Comparison of ENCODE assay signal across 11 mouse cellular contexts in the genomic region with DNA sequence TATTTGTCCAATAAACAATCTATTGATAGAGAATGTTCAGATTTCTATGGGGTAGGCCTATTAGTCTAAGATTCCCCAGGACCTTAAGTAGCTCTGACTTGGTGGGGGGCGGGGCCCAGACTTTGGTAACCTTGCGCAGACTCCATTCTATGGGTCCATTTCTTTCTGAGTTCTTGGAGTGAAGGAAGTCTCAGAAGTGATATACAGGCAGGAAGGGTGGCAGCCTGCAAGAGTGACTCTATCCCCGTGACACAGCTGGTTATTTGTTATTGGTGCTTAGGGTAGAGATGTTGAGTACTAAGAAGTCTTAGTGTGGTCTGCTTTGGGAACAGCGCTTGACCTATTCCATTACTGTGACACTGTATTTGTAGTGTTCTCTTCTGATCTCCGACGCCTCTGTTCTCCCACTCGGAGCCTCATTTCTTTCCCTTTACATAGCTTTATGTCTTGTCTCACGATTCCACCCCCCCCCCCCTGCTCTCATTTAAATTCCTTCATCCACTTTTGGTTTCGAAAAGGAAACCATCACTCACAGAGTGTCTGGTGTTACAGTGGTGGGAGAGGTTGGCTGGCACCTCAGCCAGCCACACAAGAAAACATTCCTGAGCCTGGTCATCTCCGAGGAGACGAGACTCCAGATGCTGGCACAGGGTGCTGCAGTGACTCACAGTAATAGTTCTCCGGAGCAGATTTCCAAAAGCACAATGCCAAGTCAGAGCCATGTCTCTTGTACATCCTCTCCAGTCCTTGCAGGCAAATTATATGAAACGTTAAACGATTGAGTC.
A peak's percentile ranks its signal among the peaks of the same experiment; 100 is the strongest.
DNase-seq lines count a peak whose midpoint lies in the region; ATAC-seq and TF ChIP-seq lines count a peak whose summit lies in the region.
"Had no signal": no experiment of that assay in that cellular context is flagged by ENCODE, and none has a peak within 500 bp of the region (broad histone marks: within the 10 kb centered on the region; RNA-seq: fewer than 3 reads in every experiment).

No protein-coding gene starts in this region.

- POLR2A ChIA-PET in Patski (lab: Charles Lee): interaction anchor here (0.6 to 1.2 kb wide), 2 partner anchors 10 to 84 kb away, joined by 3 read pairs; no protein-coding TSS in a partner anchor

- no peak for TF ChIP-seq EP300 in lung, postnatal 0 days (IDR thresholded peaks at IDR 0.05)

- peak; percentile 47 for DNase-seq in kidney, adult 2 months
- DNase-seq in kidney, postnatal 4 days: no peak
- peak; percentile 42 to 51 for DNase-seq in B cell, adult 2 months
- peak; percentile 99 for DNase-seq in Patski (ENCODE audit: low read depth, low spot score)
- DNase-seq in lung, postnatal 0 days (ENCODE audit: low spot score): peak; percentile 42
- no peak for DNase-seq in cerebellum, adult 2 months
- no peak for DNase-seq in heart, adult 8-10 months (ENCODE audit: low spot score)
- no peak for DNase-seq in testis, postnatal 14 days (ENCODE audit: low spot score)
- DNase-seq: thymus, postnatal 14 days had no signal

- peak; percentile 89 for ATAC-seq in Patski
- ATAC-seq in lung, postnatal 0 days: peak; percentile 59

- no peaks in the 10 kb centered on the region for H3K36me3 ChIP-seq in kidney, adult 2 months (ENCODE audit: control insufficient read depth, insufficient read depth, low read length)
- no peaks in the 10 kb centered on the region for H3K36me3 ChIP-seq in lung, postnatal 0 days (ENCODE audit: insufficient read depth, low read length)
- H3K36me3 ChIP-seq: forebrain, embryonic 10.5 days; lung, embryonic 15.5 days had no signal

- 73% methylated on average over 14 of the region's 14 CpGs for WGBS in kidney, adult 2 months
- 75% methylated on average over 14 of the region's 14 CpGs for WGBS in lung, postnatal 0 days
- WGBS in cerebellum, adult 2 months: 45% methylated on average over 14 of the region's 14 CpGs

- no peak overlapping the region for H3K4me3 ChIP-seq in kidney, adult 2 months (ENCODE audit: insufficient read depth, low read depth, low read length)
- H3K4me3 ChIP-seq in lung, postnatal 0 days (ENCODE audit: low read depth, low read length): no peak overlapping the region
- no peak overlapping the region for H3K4me3 ChIP-seq in cerebellum, adult 2 months (replicated peaks; ENCODE audit: insufficient read depth, low read depth, low read length)
- H3K4me3 ChIP-seq: forebrain, embryonic 10.5 days; lung, embryonic 15.5 days had no signal

- H3K27me3 ChIP-seq in kidney, adult 2 months (replicated peaks; ENCODE audit: control insufficient read depth, insufficient read depth, low read length): no peaks in the 10 kb centered on the region
- H3K27me3 ChIP-seq in Patski: no peaks in the 10 kb centered on the region
- H3K27me3 ChIP-seq in lung, postnatal 0 days (replicated peaks; ENCODE audit: insufficient read depth, low read length): no peaks in the 10 kb centered on the region
- H3K27me3 ChIP-seq in cerebellum, adult 2 months (ENCODE audit: control insufficient read depth, insufficient read depth, low read length): no peaks in the 10 kb centered on the region
- H3K27me3 ChIP-seq: lung, embryonic 15.5 days had no signal

- no peak overlapping the region for H3K9ac ChIP-seq in lung, postnatal 0 days (replicated peaks; ENCODE audit: low read depth)
- H3K9ac ChIP-seq: lung, embryonic 15.5 days had no signal

- CTCF ChIA-PET in Patski (lab: Charles Lee): interaction anchor here (0.8 to 1.5 kb wide), 2 partner anchors 8 to 12 kb away, joined by 3 to 4 read pairs; no protein-coding TSS in a partner anchor

- no peak for TF ChIP-seq POLR2A in kidney, adult 2 months (IDR thresholded peaks at IDR 0.05; ENCODE audit: low read depth, low read length)
- no peak for TF ChIP-seq POLR2A in cerebellum, adult 2 months (IDR thresholded peaks at IDR 0.05; ENCODE audit: borderline replicate concordance, insufficient read depth, low read length)

- H3K4me2 ChIP-seq in lung, postnatal 0 days (replicated peaks; ENCODE audit: low read depth, low read length): no peak overlapping the region
- H3K4me2 ChIP-seq: lung, embryonic 15.5 days had no signal

- in situ Hi-C loops in Patski (cut with MboI; ENCODE audit: low pct_unique_long_range_greater_than_20kb): no loop called here

- no peaks in the 10 kb centered on the region for H3K4me1 ChIP-seq in kidney, adult 2 months (ENCODE audit: control insufficient read depth, insufficient read depth, low read length)
- no peaks in the 10 kb centered on the region for H3K4me1 ChIP-seq in lung, postnatal 0 days (ENCODE audit: insufficient read depth, low read depth, low read length)
- no peaks in the 10 kb centered on the region for H3K4me1 ChIP-seq in cerebellum, adult 2 months (ENCODE audit: control insufficient read depth, insufficient read depth, low read length)
- H3K4me1 ChIP-seq: lung, embryonic 15.5 days had no signal

- no peak for TF ChIP-seq CTCF in kidney, adult 2 months (conservative IDR thresholded peaks at IDR 0.05; ENCODE audit: insufficient read depth, insufficient read length, low read depth, low read length)
- no peak for TF ChIP-seq CTCF in Patski (IDR thresholded peaks at IDR 0.05)
- TF ChIP-seq CTCF in lung, postnatal 0 days (IDR thresholded peaks at IDR 0.05): no peak
- no peak for TF ChIP-seq CTCF in cerebellum, adult 2 months (IDR thresholded peaks at IDR 0.05; ENCODE audit: borderline replicate concordance, insufficient read depth, low read depth, low read length)

- no peak overlapping the region for H3K27ac ChIP-seq in kidney, adult 2 months (ENCODE audit: insufficient read depth, low read depth, low read length)
- no peak overlapping the region for H3K27ac ChIP-seq in lung, postnatal 0 days (ENCODE audit: low read length)
- H3K27ac ChIP-seq in cerebellum, adult 2 months (ENCODE audit: insufficient read depth, low read length): no peak overlapping the region
- H3K27ac ChIP-seq: forebrain, embryonic 10.5 days; lung, embryonic 15.5 days had no signal

- no peaks in the 10 kb centered on the region for H3K9me3 ChIP-seq in lung, postnatal 0 days (ENCODE audit: low read length)
- H3K9me3 ChIP-seq: lung, embryonic 15.5 days had no signal

Comparison
In these comparisons a context has a peak if more than half of its experiments do, and no peak if none do; other contexts are left out.
1. DNase-seq: peak in kidney, adult 2 months (single experiment), B cell, adult 2 months (2 of 2), Patski (single experiment) and lung, postnatal 0 days (single experiment); none in kidney, postnatal 4 days (0 of 2), cerebellum, adult 2 months (0 of 2), heart, adult 8-10 months (single experiment) and testis, postnatal 14 days (single experiment).